ENCODE assay signal across 15 mouse cellular contexts in the genomic region with DNA sequence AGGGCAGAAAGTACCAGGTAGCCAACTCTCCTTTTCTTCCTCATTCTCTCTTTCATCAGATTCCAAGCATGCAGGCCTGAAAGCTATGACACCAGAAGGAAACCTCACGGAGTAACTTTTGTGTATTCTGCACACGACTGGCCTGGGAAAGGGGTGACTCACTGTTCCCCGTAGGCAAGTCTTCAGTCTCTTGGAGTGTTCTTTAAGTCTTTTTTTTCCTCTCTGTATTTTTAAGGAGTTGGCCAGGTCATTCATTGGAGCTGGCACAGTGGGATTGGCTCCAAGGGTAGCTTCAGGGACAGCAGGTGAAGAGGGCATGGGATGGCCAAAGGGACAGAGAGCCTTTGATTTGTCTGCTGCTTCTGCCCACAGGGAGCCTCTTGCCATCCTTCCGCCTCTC.
"Had no signal": no experiment of that assay in that cellular context is flagged by ENCODE, and none has a peak within 500 bp of the region (broad histone marks: within the 10 kb centered on the region; RNA-seq: fewer than 3 reads in every experiment).

No protein-coding gene starts in this region.

- H3K9ac ChIP-seq: lung, embryonic 15.5 days; midbrain, embryonic 13.5 days; midbrain, embryonic 15.5 days; neural tube, embryonic 12.5 days; stomach, embryonic 15.5 days had no signal

- H3K9me3 ChIP-seq: lung, embryonic 15.5 days; megakaryocyte, embryonic 14.5 days; midbrain, embryonic 13.5 days; midbrain, embryonic 15.5 days; neural tube, embryonic 12.5 days; stomach, embryonic 15.5 days had no signal

- H3K36me3 ChIP-seq: lung, embryonic 15.5 days; midbrain, embryonic 13.5 days; midbrain, embryonic 15.5 days; neural tube, embryonic 12.5 days; stomach, embryonic 15.5 days had no signal

- DNase-seq: lung, adult 2 months; lung, postnatal 14 days; lung, postnatal 36 days; right cerebral cortex, postnatal 14 days; thymus, adult 2 months had no signal

- H3K27ac ChIP-seq: macrophage; midbrain, embryonic 13.5 days; midbrain, embryonic 15.5 days; neural tube, embryonic 12.5 days; stomach, postnatal 0 days had no signal

- ATAC-seq: lung, postnatal 0 days; midbrain, embryonic 13.5 days; midbrain, embryonic 15.5 days had no signal

- H3K27me3 ChIP-seq: lung, embryonic 15.5 days; midbrain, embryonic 13.5 days; neural tube, embryonic 12.5 days; stomach, embryonic 15.5 days had no signal

- H3K4me2 ChIP-seq: lung, embryonic 15.5 days; midbrain, embryonic 11.5 days; midbrain, embryonic 13.5 days; midbrain, embryonic 15.5 days; neural tube, embryonic 12.5 days; stomach, embryonic 15.5 days had no signal

- H3K4me3 ChIP-seq: lung, embryonic 15.5 days; midbrain, embryonic 13.5 days; midbrain, embryonic 15.5 days; neural tube, embryonic 12.5 days; stomach, embryonic 15.5 days had no signal
